Mouse (Mus musculus): Measurements from ENCODE around the gene Ccdc9. TPM values are rescaled to one million over a fixed set of nuclear protein-coding genes. Genes with fewer than 3 reads are reported as not detected.
"Not testable (repeated sequence)": the region's sequence is repeated elsewhere in the genome, so short reads cannot be mapped to it uniquely, and the experiment has no call there.

Ccdc9 gene
- total RNA-seq, 2 experiments from 2014 or later, result 103 to 116 TPM

DNA sequence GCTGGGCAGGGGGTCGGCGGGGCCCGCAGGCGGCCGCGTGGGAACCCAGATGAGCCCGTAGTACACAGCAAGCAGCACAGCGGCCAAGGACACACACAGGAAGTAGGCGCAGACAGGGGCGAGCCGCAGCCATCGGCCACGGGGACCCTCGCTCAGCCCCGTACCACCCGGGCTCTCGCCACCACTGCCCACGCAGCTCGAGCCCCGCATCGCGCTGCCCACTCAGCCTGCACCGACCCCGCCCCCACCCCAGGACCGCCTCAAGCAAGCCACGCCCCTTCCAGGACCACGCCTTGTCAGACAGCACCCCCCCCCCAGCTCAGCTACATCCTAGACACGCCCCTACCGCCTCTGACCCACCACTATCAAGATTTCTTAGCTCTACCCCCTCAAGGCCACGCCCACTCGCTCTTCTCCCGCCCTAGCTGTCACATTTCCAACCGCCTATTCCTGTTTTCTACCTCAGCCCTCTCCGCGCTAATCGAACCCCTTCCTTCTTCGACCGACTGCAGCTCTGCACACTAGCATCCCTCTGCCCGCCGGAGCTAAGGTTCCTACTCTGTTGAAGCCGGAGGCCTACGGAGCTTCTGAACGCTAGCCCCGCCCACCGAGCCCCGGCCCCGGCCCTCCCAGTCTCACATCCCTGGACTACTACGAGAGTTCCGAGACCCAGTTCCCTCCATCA, 13.4 kb downstream of the Ccdc9 start, which contains the start of gene Inafm1:
Inafm1 (minus strand) TSS at position 537 of the 685 bp plus-strand sequence.
- peak; percentile 54 to 78 for DNase-seq (ENCODE audit: low spot score in 2 of 2)

DNA sequence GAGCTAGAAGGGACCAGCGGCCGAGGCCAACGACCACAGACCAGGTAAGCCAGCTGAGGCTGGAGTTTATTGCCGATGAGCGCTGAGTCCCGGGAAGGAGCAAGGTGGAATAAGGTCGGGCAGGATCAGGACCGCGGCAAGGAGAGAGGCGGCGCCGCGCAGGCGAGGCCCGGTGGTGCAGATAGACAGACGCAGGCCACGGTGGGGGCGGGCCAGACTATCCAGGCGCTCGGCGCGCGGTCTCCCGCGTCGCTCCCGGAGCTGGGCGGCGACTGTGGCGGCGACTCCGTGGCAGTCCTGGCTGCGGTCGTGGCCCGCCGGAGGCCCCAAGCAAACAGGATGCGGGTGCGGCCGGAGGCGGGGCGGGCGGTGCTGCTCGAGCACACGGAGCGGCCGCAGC, 13.9 kb downstream of the Ccdc9 start:
- DNase-seq (ENCODE audit: low spot score in 2 of 2), result peak in 1 of 2 experiments; percentile 58

DNA sequence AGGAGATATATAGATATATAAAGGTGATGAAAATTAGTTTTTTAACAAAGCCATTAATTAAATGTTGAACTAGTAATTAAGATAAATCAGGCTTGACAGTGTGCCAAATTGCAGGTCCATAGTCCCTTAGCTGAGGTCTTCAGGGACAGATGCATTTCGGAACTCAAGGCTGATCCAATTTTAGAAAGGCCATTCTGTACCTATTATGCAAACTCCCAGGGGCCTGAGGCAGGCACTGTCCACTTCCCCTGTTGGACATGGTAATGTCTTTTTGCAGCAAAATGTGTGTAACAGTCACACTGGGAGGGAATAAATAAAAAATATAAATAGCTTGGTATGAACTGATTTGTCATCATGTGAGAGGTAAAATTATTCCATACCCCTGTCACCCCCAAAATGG, 15.5 kb downstream of the Ccdc9 start:
- DNase-seq (ENCODE audit: low spot score in 2 of 2), result no peak

DNA sequence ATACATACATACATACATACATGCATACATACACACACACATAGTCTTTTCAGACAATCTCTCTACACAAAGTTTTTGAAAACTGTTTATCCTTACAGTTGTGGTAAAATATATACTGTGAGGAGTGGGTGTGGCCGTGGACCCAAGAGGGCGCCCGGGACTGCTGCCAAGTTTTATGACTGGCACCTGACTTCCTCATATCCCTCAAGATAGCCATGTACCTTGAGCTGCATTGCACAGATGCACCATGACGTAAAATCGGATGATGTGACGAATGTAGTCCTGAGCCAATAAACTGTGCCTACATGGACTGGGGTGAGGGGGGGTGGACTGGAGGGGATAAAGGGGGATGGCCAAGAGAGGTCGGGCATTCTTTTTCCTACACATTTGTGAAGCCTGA, 20.0 kb downstream of the Ccdc9 start:
- not testable (repeated sequence) for DNase-seq (ENCODE audit: low spot score in 2 of 2)

DNA sequence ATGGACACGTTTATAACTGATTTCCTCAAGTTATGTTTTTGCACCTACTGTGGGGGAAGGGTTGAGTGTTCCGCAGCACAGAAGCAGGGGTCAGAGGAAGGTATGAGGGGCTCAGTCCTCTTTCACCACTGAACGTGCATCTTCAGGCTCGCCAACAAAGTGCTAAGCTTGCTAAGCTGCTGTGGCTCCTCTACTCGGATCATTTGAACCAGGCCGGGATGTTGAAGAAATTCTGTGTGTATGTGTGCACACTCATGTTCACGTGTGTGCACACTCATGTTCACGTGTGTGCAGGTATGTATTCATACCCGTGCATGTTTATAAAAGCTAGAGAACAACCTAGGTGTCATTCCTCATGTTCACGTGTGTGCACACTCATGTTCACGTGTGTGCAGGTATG, 20.7 kb downstream of the Ccdc9 start:
- no peak for DNase-seq (ENCODE audit: low spot score in 2 of 2)

DNA sequence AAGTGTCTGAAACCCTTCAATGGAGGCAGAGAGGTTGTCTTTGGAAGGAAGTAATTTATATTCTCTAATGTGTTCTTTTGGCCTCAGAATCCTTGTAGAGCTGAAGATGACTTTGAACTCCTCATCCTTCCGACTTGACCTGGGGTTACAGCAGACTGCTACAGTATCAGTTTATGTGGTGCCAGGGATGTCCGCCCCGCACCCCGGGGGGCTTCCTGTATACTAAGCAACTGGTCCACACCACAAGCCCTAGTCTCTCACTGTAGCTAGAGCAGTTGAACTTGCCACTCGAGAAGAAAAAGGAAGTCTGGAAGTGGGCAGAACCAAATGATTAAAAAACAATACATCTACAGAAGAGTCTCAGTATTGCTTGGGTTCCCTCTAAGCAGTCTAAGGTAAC, 22.8 kb downstream of the Ccdc9 start:
- DNase-seq (ENCODE audit: low spot score in 2 of 2), result no peak

DNA sequence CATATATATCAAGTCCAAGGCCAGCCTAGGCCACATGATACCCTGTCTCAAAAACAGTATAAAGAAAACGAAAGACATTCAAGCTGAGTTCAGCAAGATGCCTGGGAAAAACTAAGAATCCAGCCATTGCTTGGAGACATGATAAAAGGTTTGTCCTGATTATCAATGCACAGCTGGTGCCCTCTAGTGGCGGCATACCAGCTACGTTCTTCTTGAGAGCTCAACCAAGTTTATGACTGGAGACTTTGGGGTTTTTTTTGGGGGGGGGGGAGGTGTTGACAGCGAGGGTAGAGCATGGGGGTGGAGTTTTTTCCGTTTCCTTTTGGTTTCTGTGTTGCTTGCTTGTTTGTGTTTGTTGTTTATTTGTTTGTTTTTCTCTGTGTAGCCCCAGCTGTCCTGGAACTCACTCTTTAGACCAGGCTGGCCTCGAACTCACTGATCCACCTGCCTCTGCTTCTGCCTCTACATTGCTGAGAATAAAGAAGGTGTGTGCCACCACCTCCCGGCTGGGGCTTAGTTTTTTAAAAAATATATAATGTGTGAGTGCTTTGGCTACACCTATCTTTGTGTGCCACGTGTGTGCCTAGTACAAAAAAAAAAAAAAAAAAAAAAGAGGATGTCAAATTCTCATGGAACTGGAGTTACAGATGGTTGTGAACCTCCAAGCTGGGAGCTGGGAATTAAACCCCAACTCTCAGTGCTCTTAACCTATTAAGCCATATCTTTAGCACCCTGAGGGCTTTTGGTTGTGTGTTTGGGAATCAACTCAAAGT, 23.4 kb downstream of the Ccdc9 start:
- DNase-seq (ENCODE audit: low spot score in 2 of 2), result peak in 1 of 2 experiments; percentile 54

DNA sequence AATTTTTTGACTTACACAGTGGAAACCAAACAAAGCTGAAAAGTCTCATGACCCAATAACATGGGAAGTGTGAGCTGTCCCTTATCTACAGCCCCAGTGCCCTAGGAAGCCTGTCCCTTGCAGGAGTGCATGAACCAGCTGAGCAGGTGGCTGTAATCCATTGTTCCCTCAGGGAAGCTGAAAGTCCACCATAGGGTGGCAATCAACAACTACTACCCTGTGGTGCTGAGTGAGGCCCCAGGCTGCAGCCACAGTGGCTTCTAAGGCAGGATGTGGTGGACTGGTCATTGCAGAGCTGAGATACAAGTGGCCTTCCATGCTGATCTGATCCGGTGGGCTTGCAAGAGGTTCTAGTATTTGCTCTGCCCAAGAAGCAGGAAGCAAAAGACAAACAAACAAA, 25.5 kb downstream of the Ccdc9 start:
- no peak for DNase-seq (ENCODE audit: low spot score in 2 of 2)

DNA sequence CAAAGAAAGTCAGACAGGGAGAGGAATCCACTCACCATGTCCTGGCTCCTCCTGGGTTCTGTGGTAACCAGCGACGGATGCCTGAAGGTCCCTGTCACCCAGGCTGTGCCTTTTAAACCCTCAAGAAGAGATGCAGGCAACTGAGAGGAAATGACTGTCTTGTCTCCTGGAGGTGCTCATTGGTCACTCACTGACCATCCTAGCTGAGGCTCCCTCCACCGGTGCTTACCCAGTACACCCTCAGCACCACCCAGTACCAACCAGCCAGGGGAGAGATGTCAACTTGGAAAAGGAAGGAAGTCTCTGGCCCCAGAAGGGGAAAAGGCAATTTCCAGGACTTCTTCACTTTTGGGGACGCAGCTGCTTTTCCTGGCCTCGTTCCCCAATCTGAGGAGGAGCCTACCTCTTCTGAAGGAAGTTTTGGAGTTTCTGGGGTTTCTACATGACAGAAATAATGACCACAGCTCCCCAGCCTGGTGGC, 27.4 kb downstream of the Ccdc9 start, which contains the start of gene C5ar1:
C5ar1 (minus strand) TSS at position 431 of the 481 bp plus-strand sequence.
- DNase-seq (ENCODE audit: low spot score in 2 of 2), result no peak

DNA sequence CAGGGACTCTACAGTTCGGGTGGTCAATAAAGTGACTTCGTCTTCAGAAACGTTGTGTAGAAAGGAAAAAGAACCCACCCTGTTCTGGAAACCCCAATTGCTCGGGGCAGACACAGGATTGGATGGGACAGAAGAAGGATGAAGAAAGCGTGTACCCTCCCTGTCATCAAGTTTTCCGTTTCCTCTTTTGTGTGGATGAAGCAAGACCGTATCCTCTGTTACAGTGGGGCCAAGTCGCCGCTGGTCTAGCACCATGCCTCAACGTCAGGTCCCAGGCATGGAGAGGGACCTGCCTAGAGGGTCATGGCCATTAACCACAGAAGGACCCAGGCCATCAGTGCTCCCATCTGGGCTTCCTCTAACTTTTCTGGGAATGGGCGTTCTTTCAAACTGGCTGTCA, 28.8 kb downstream of the Ccdc9 start:
- no peak for DNase-seq (ENCODE audit: low spot score in 2 of 2)

DNA sequence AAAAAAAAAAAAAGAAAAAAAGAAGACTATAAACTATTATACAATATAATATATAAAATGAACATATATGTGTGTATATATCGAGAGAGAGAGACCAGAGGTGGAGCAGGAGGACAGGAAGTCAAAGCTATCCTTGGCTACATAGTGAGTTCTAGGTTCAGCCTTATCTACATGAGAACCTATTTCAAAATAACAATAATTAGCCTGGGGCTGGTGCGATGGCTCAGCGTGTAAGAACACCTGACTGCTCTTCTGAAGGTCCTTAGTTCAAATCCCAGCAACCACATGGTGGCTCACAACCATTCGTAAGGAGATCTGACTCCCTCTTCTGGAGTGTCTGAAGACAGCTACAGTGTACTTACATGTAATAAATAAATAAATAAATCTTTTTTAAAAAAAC, 30.6 kb downstream of the Ccdc9 start:
- DNase-seq (ENCODE audit: low spot score in 2 of 2), result not testable (repeated sequence)

DNA sequence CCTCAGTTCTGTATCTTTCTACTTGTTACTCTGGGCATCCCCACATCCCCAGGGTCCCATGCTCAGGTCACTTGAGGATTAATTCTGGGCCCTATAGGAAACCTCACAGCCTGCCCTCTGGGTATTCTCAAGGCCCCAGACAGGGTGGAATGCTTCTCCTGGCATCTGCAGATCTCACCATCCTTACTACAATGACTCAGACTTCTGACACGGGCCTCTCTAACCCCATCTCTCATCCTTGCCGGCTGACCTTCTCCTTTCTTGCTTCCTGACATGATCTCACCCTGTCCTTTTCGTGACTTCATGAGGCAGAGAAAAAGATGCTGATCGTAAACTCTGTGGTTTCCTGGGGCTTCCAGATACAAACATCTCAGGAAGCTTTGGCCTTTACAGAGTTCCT, 32.4 kb downstream of the Ccdc9 start:
- DNase-seq (ENCODE audit: low spot score in 2 of 2), result no peak

DNA sequence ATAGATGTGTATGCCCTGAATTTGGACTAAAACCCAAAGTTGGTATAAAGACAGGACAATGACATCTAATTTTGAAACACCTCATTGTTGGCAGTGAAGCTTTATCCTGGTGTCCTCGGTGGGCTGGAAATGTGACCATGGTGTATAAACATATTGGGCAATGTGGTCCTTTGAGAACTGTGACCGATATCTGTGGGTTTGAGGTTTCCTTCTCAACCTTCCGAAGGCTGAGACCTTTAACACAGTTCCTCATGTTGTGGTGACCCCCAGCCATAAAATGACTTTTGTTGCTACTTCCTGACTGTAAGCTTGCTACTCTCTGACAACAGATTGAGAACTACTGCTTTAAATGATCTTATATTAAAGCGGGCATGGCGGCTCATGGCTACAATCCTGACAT, 35.9 kb downstream of the Ccdc9 start:
- DNase-seq (ENCODE audit: low spot score in 2 of 2), result no peak

DNA sequence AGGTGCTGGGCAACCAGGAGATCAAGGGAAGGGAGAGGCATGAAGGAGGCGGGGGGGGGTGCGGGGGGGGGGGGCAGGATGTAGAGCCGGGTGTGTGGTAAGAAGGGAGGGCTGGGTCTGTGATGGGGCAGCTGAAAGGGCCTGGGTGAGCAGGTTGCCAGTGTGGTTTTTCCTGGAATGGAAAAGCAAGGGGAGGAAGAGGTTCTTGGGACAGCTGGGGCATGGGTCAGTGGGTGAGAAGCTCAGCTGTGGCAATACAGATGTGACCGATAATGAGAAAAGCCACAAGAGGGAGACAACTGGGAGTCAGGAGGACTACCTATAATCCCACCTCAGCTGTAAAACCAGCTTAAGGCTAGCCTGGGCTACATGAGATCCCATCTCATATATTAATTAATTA, 40.6 kb downstream of the Ccdc9 start:
- DNase-seq (ENCODE audit: low spot score in 2 of 2), result no peak

DNA sequence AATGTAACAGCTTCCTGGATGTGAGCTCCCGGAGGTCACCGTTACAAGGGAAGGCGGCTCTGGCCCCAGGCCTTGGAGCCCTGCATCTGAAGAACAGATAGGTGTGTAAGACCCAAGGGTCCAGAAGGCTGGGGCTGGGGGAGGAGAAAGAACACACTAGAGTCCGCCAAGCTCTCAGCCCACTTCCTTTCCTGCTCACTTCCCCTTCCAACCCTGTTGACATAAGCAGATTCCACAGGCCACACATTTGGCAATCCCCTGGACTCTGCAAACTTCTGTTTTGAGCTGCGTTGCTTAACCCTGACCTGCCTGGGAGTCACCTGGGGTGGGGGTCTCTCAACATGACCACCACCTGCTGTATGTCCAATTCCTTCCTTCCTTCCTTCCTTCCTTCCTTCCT, 42.5 kb downstream of the Ccdc9 start, which contains the start of gene C5ar2:
C5ar2 (minus strand) TSS at position 88 of the 400 bp plus-strand sequence.
- no peak for DNase-seq (ENCODE audit: low spot score in 2 of 2)

DNA sequence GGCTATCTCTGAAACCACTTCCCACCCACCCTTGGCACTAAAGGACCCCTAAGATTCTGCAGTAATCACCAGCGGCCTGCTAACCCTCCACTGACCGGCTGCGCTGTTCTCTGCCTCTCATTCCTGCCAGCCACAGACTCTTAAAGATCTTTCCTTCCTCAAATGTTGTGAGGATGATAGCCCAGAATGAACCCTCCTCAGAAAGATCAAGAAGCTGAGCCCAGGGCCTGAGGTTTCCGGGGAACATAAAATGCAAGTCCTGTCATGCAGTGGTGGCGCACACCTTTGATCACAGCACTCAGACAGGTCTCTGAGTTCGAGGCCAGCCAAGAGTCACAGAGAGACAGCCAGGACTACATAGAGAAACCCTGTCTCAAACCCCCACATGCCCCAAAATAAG, 44.4 kb downstream of the Ccdc9 start:
- no peak for DNase-seq (ENCODE audit: low spot score in 2 of 2)

DNA sequence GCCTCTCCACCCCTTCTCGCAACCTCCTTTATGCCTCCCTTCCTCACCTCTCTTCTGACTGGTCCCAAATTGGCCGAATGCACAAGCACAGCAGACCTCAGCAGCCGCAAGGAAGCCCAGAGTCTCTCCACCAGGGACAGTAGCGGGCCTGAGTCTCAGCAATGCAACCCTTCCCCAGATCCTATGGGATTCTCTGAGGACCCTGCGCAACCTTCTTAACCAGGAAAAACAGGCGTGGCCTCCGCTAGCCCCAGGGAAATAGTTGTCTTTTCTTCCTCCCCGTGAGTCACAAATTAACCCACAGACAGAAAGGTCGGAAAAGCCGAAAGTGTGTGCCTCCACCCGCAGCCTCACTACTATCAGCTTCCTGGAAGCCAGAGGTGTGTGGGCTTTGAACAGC, 44.8 kb downstream of the Ccdc9 start:
- DNase-seq (ENCODE audit: low spot score in 2 of 2), result no peak

DNA sequence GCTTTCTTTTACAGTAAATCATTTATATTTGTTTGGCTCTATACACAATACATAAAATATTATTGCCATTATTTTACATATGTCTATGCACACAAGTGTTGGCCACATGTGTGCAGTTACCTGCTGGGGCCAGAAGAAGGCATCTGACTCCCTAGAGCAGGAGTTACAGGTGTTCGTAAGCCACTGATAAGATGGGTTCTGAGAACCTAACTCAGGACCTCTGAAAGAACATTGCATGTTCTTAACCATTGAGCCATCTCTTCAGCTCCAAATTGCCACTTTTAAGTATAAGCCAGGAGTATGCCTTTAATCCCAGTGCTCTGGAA, 45.7 kb downstream of the Ccdc9 start:
- DNase-seq (ENCODE audit: low spot score in 2 of 2), result no peak

DNA sequence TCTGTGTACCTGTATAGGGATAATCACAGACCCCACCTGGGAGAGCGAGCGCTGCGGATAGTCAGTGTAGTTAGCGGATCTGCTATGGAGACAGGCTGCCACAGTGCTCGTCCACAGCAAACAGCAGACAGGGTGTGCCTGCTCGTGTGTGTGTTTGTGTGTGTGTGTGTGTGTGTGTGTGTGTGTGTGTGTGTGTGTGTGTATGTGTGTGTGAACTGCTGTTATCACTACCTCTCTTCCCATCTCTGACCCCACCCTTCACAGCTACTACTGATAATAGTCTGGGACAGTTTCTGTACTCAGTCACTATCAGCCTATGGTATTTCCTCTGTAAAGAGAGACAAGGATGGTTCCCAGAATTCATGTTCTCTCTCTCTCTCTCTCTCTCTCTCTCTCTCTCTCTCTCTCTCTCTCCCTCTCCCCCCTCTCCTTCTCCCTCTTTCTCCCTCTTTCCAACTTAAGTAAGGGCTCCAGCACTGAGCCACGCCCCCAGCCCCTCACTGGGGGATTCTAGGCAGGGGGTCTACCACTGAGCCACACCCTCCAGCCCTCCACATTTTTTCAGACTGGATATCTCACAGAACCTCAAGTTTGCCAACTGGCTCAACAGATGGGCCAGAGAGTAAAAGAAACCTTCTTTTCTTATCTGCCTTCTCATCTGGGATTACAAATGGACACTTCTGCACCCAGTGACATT, 46.2 kb downstream of the Ccdc9 start:
- no peak for DNase-seq (ENCODE audit: low spot score in 2 of 2)

DNA sequence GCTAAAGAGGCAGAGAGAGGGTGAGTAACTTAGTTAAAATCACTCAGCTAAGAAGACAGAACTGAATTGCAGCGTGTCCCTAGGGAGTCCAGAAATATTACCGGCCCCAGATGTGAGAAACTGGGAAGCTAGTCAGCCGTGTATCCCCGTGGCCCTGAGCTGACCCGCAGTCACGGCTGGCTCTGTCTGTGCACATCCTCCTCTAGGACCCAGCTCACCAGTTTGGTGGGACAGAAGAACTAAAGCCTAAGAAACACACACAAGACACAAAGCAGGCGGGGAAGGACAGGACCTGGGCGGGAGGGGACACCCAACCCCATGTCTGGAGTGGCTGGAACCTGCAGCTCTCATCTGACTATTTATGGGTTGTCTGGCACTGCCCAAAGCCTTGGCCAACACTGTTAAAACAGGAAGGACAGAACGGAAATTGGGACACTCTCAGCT, 47.0 kb downstream of the Ccdc9 start:
- no peak for DNase-seq (ENCODE audit: low spot score in 2 of 2)

DNA sequence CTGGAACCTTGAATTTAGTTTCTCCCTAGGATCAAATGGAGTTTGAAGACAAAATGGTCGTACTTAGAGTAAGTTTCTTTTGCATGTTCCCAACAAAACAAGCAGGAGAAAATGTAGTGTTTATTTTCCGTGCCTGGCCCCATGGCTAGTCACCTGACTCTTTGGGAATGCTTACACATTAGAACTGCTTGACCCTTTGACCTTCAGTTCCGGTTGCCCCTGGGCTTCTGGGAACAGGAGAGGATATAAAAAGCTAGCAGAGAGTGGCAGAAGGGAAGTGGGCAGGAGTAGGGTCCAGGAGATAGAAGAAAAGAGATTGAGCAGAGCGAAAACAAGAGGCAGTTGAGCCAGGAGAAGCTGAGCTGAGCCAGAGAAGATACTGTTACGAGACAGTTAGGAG, 56.7 kb downstream of the Ccdc9 start:
- no peak for DNase-seq (ENCODE audit: low spot score in 2 of 2)
